Mouse (Mus musculus): ENCODE data around the gene Zic4.
A peak's percentile ranks its signal among the peaks of the same experiment; 100 is the strongest.

Gene Zic4

GRCm38 (mm10) chr9:91361856-91362601, at the start of gene Zic4:
Gene Zic4 (plus strand): TSS chr9:91362413.
- peak; percentile 77 for DNase-seq

GRCm38 (mm10) chr9:91347591-91347990, 14.6 kb upstream of the Zic4 start:
- no peak for DNase-seq

GRCm38 (mm10) chr9:91348746-91349145, 13.5 kb upstream of the Zic4 start:
- DNase-seq: no peak

- DNase-seq: peak; percentile 52
Observed at GRCm38 (mm10) chr9:91350211-91350791, 11.9 kb upstream of the Zic4 start.

- peak; percentile 73 for DNase-seq
Observed at GRCm38 (mm10) chr9:91350861-91351291, 11.3 kb upstream of the Zic4 start.

GRCm38 (mm10) chr9:91351361-91351760, 10.9 kb upstream of the Zic4 start:
- DNase-seq: peak; percentile 41

- DNase-seq: peak; percentile 58
Observed at GRCm38 (mm10) chr9:91351961-91352411, 10.2 kb upstream of the Zic4 start.

- peak; percentile 72 for DNase-seq
Observed at GRCm38 (mm10) chr9:91352786-91353185, 9.4 kb upstream of the Zic4 start.

GRCm38 (mm10) chr9:91353551-91354433, 8.4 kb upstream of the Zic4 start:
- peak; percentile 59 for DNase-seq

- peak; percentile 29 for DNase-seq
Observed at GRCm38 (mm10) chr9:91354434-91355269, 7.6 kb upstream of the Zic4 start.

- no peak for DNase-seq
Observed at GRCm38 (mm10) chr9:91355270-91355589, 7.0 kb upstream of the Zic4 start.

- DNase-seq: peak; percentile 89
Observed at GRCm38 (mm10) chr9:91355629-91356352, 6.4 kb upstream of the Zic4 start.

GRCm38 (mm10) chr9:91356353-91356740, 5.9 kb upstream of the Zic4 start:
- peak; percentile 18 for DNase-seq

- peak; percentile 13 for DNase-seq
Observed at GRCm38 (mm10) chr9:91357321-91357720, 4.9 kb upstream of the Zic4 start.

- DNase-seq: peak; percentile 47
Observed at GRCm38 (mm10) chr9:91358851-91359687, 3.1 kb upstream of the Zic4 start.

GRCm38 (mm10) chr9:91360151-91361032, 1.8 kb upstream of the Zic4 start:
- peak; percentile 53 for DNase-seq

GRCm38 (mm10) chr9:91361033-91361855, 969 bp upstream of the Zic4 start:
- peak; percentile 54 for DNase-seq

- peak; percentile 31 for DNase-seq
Observed at GRCm38 (mm10) chr9:91363011-91363730, 958 bp downstream of the Zic4 start.
